Comparison of ENCODE assay signal across 12 mouse cellular contexts in the genomic region with DNA sequence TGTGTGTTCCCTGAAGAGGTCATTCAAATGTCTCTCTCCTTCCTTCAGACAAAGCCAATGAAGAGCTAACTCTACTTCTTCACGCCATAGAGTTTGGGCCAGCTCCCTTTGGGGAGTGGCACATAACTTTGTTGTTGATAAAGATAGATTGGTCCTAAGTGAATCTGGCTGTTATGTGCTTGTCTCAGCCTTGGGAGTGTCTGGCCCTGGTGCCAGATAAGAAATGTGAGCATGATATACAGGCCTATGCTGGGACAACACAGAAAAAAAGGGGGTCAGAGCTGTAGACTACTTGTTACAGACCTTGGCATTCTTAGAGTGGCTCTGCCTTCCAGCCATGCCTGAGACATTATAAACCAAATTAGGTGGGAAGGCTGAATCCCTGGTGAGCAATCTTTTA. TPM values are rescaled to one million over a fixed set of nuclear protein-coding genes. Genes with fewer than 3 reads are reported as not detected.
DNase-seq lines count a peak whose midpoint lies in the region; ATAC-seq and TF ChIP-seq lines count a peak whose summit lies in the region.
"Had no signal": no experiment of that assay in that cellular context is flagged by ENCODE, and none has a peak within 500 bp of the region (broad histone marks: within the 10 kb centered on the region; RNA-seq: fewer than 3 reads in every experiment).

No protein-coding gene starts in this region.

- WGBS in heart, embryonic 15.5 days = 58% methylated on average over 1 of the region's 1 CpGs
- WGBS in embryonic facial prominence, embryonic 14.5 days = 81% methylated on average over 1 of the region's 1 CpGs
- WGBS in liver, embryonic 13.5 days (ENCODE audit: insufficient replicate concordance) = 29% methylated on average over 1 of the region's 1 CpGs

- no peaks in the 10 kb centered on the region for H3K27me3 ChIP-seq in heart, embryonic 15.5 days
- H3K27me3 ChIP-seq in E14TG2a.4 (ENCODE audit: insufficient read depth, low read length) = no peaks in the 10 kb centered on the region
- no peaks in the 10 kb centered on the region for H3K27me3 ChIP-seq in embryonic facial prominence, embryonic 14.5 days (replicated peaks; ENCODE audit: control insufficient read depth, insufficient read depth, low read length)
- no peaks in the 10 kb centered on the region for H3K27me3 ChIP-seq in liver, embryonic 13.5 days

- no peak overlapping the region for H3K4me3 ChIP-seq in heart, embryonic 15.5 days
- H3K4me3 ChIP-seq in E14TG2a.4 (replicated peaks; ENCODE audit: low read length) = peak overlapping the region; percentile 97; the same call in 1 of the 2 replicates
- H3K4me3 ChIP-seq in embryonic facial prominence, embryonic 14.5 days (ENCODE audit: low read depth, low read length) = no peak overlapping the region
- H3K4me3 ChIP-seq in liver, embryonic 13.5 days (replicated peaks) = peak overlapping the region; percentile 97

- peak overlapping the region; percentile 77; the same call in 1 of the 2 replicates for H3K4me2 ChIP-seq in heart, embryonic 15.5 days
- peak overlapping the region; percentile 60; the same call in 1 of the 2 replicates for H3K4me2 ChIP-seq in embryonic facial prominence, embryonic 14.5 days (ENCODE audit: low read depth, low read length)
- H3K4me2 ChIP-seq in liver, embryonic 13.5 days = peak overlapping the region; percentile 90

- H3K27ac ChIP-seq in heart, embryonic 15.5 days = no peak overlapping the region
- no peak overlapping the region for H3K27ac ChIP-seq in embryonic facial prominence, embryonic 14.5 days (replicated peaks; ENCODE audit: low read depth, low read length)
- peak overlapping the region; percentile 76 for H3K27ac ChIP-seq in liver, embryonic 13.5 days

- TF ChIP-seq CTCF in E14TG2a.4 (conservative IDR thresholded peaks at IDR 0.05; ENCODE audit: low read length) = no peak

- no peak overlapping the region for H3K9ac ChIP-seq in heart, embryonic 15.5 days
- no peak overlapping the region for H3K9ac ChIP-seq in embryonic facial prominence, embryonic 14.5 days (ENCODE audit: low read depth, low read length)
- H3K9ac ChIP-seq in liver, embryonic 13.5 days = 0 out of 2 replicates have a peak overlapping the region, but pooled peaks have one; percentile 94

- no peak for DNase-seq in heart, adult 18-20 months
- DNase-seq in embryonic facial prominence, embryonic 14.5 days (ENCODE audit: low spot score) = no peak
- DNase-seq in liver, embryonic 13.5 days = peak; percentile 37
- DNase-seq in layer of hippocampus, adult 11-12 months (ENCODE audit: low spot score) = no peak
- DNase-seq in embryo, embryonic 10 days (ENCODE audit: low spot score) = no peak
- DNase-seq: kidney, adult 2 months; right cerebral cortex, postnatal 14 days had no signal

- no peak for ATAC-seq in heart, embryonic 15.5 days (replicated peaks; ENCODE audit: insufficient number of reproducible peaks, insufficient read depth, low FRiP score, low read depth)
- no peak for ATAC-seq in embryonic facial prominence, embryonic 14.5 days (ENCODE audit: low read depth)
- peak; percentile 73 for ATAC-seq in liver, embryonic 13.5 days (ENCODE audit: low read depth)

- peaks cover 32% of the 10 kb centered on the region for H3K4me1 ChIP-seq in heart, embryonic 15.5 days (replicated peaks)
- peaks cover 56% of the 10 kb centered on the region for H3K4me1 ChIP-seq in E14TG2a.4 (replicated peaks; ENCODE audit: low read depth, low read length)
- peaks cover 16% of the 10 kb centered on the region for H3K4me1 ChIP-seq in embryonic facial prominence, embryonic 14.5 days (ENCODE audit: control insufficient read depth, insufficient read depth, low read length)
- H3K4me1 ChIP-seq in liver, embryonic 13.5 days (replicated peaks) = peaks cover 72% of the 10 kb centered on the region

- no peaks in the 10 kb centered on the region for H3K9me3 ChIP-seq in heart, embryonic 15.5 days (replicated peaks)
- no peaks in the 10 kb centered on the region for H3K9me3 ChIP-seq in E14TG2a.4 (ENCODE audit: low read length)
- H3K9me3 ChIP-seq in embryonic facial prominence, embryonic 14.5 days (ENCODE audit: control insufficient read depth, low read length) = no peaks in the 10 kb centered on the region
- H3K9me3 ChIP-seq in liver, embryonic 13.5 days (replicated peaks) = no peaks in the 10 kb centered on the region

- H3K36me3 ChIP-seq in heart, embryonic 15.5 days = peaks cover 22% of the 10 kb centered on the region
- H3K36me3 ChIP-seq in E14TG2a.4 (ENCODE audit: insufficient read depth, low read length) = peaks cover 28% of the 10 kb centered on the region
- H3K36me3 ChIP-seq in embryonic facial prominence, embryonic 14.5 days (ENCODE audit: control insufficient read depth, insufficient read depth, low read length) = peaks cover 31% of the 10 kb centered on the region
- peaks cover 32% of the 10 kb centered on the region for H3K36me3 ChIP-seq in liver, embryonic 13.5 days

RNA-seq across cellular contexts. Expression of a gene that starts 14.9 kb away (rescaled TPM):
- polyA plus RNA-seq in heart, embryonic 15.5 days (2015; fragmentation: Nextera tagmentation; extraction: Ambion mirVana) = 88.1 and 98.5 TPM in 2 replicates
- total RNA-seq in heart, adult 18-20 months (2021) = 10 to 100 TPM; 39.1 to 44.6 TPM
- polyA plus RNA-seq in embryonic facial prominence, embryonic 14.5 days (2014; fragmentation: Nextera tagmentation; extraction: Ambion mirVana) = 59.4 and 59.8 TPM in 2 replicates
- polyA plus RNA-seq in liver, embryonic 13.5 days (2015; fragmentation: Nextera tagmentation; extraction: Ambion mirVana) = 35.4 and 36.9 TPM in 2 replicates

RNA-seq across cellular contexts. Expression of a gene that starts 23.9 kb away (rescaled TPM):
- 13.1 and 16.9 TPM in 2 replicates for polyA plus RNA-seq in heart, embryonic 15.5 days (2015; fragmentation: Nextera tagmentation; extraction: Ambion mirVana)
- total RNA-seq in heart, adult 18-20 months (2021) = 10 to 100 TPM; 15.0 to 19.0 TPM
- 27.6 and 29.3 TPM in 2 replicates for polyA plus RNA-seq in embryonic facial prominence, embryonic 14.5 days (2014; fragmentation: Nextera tagmentation; extraction: Ambion mirVana)
- polyA plus RNA-seq in liver, embryonic 13.5 days (2015; fragmentation: Nextera tagmentation; extraction: Ambion mirVana) = 5.8 and 6.8 TPM in 2 replicates

RNA-seq across cellular contexts. Expression of a gene that starts 38.1 kb away (rescaled TPM):
- 1.9 and 10.0 TPM in 2 replicates for polyA plus RNA-seq in heart, embryonic 15.5 days (2015; fragmentation: Nextera tagmentation; extraction: Ambion mirVana)
- 1 to 10 TPM in 1 of 2 experiments, under 1 TPM in 1; 0.97 to 4.4 TPM for total RNA-seq in heart, adult 18-20 months (2021)
- polyA plus RNA-seq in embryonic facial prominence, embryonic 14.5 days (2014; fragmentation: Nextera tagmentation; extraction: Ambion mirVana) = 2.2 and 2.4 TPM in 2 replicates
- 3.5 and 3.6 TPM in 2 replicates for polyA plus RNA-seq in liver, embryonic 13.5 days (2015; fragmentation: Nextera tagmentation; extraction: Ambion mirVana)

RNA-seq across cellular contexts. Expression of a gene that starts 44.3 kb away (rescaled TPM):
- polyA plus RNA-seq in heart, embryonic 15.5 days (2015; fragmentation: Nextera tagmentation; extraction: Ambion mirVana) = 64.8 and 74.3 TPM in 2 replicates
- 10 to 100 TPM; 40.2 to 44.3 TPM for total RNA-seq in heart, adult 18-20 months (2021)
- 33.0 and 37.9 TPM in 2 replicates for polyA plus RNA-seq in embryonic facial prominence, embryonic 14.5 days (2014; fragmentation: Nextera tagmentation; extraction: Ambion mirVana)
- polyA plus RNA-seq in liver, embryonic 13.5 days (2015; fragmentation: Nextera tagmentation; extraction: Ambion mirVana) = 40.5 and 47.9 TPM in 2 replicates

RNA-seq across cellular contexts. Expression of a gene that starts 58.7 kb away (rescaled TPM):
- polyA plus RNA-seq in heart, embryonic 15.5 days (2015; fragmentation: Nextera tagmentation; extraction: Ambion mirVana) = 0.30 and 2.2 TPM in 2 replicates
- total RNA-seq in heart, adult 18-20 months (2021) = 1 to 10 TPM in 1 of 2 experiments, not detected in 1; 1.1 TPM
- polyA plus RNA-seq in embryonic facial prominence, embryonic 14.5 days (2014; fragmentation: Nextera tagmentation; extraction: Ambion mirVana) = 0.17 TPM in 1 of 2 replicates, not detected in the other
- polyA plus RNA-seq in liver, embryonic 13.5 days (2015; fragmentation: Nextera tagmentation; extraction: Ambion mirVana) = 2.3 and 2.6 TPM in 2 replicates
- total RNA-seq: left cerebral cortex, adult 18-20 months had no signal
- polyA plus RNA-seq: heart, embryonic 14.5 days; neural tube, embryonic 11.5 days had no signal

Comparison
In these comparisons a context has a peak if more than half of its experiments do, and no peak if none do; other contexts are left out.
1. H3K4me3 ChIP-seq: peak in E14TG2a.4 (single experiment) and liver, embryonic 13.5 days (single experiment); none in heart, embryonic 15.5 days (single experiment) and embryonic facial prominence, embryonic 14.5 days (single experiment).
2. Peak in every context shown above with its lines, with median percentiles within 50 percentile points of each other: H3K4me2 ChIP-seq.